ENCODE assay signal across 8 mouse cellular contexts in genomic region chr4:82535606-82536434, GRCm38 (mm10).
DNase-seq lines count a peak whose midpoint lies in the region; ATAC-seq lines count a peak whose summit lies in the region.
"Had no signal": no experiment of that assay in that cellular context is flagged by ENCODE, and none has a peak within 500 bp of the region (broad histone marks: within the 10 kb centered on the region; RNA-seq: fewer than 3 reads in every experiment).

No protein-coding gene starts in this region.

- no peaks in the 10 kb centered on the region for H3K9me3 ChIP-seq in heart, embryonic 12.5 days (replicated peaks)
- H3K9me3 ChIP-seq in embryonic facial prominence, embryonic 15.5 days (replicated peaks): no peaks in the 10 kb centered on the region
- H3K9me3 ChIP-seq in limb, embryonic 12.5 days: no peaks in the 10 kb centered on the region

- H3K27ac ChIP-seq in heart, embryonic 12.5 days (ENCODE audit: poor library complexity, severe bottlenecking): no peak overlapping the region
- 0 out of 2 replicates have a peak overlapping the region, but pooled peaks have one; percentile 28 for H3K27ac ChIP-seq in embryonic facial prominence, embryonic 15.5 days (replicated peaks)
- H3K27ac ChIP-seq in limb, embryonic 12.5 days: no peak overlapping the region

- H3K9ac ChIP-seq in heart, embryonic 12.5 days: peak overlapping the region; percentile 83; the same call in 1 of the 2 replicates
- no peak overlapping the region for H3K9ac ChIP-seq in embryonic facial prominence, embryonic 15.5 days
- no peak overlapping the region for H3K9ac ChIP-seq in limb, embryonic 12.5 days (replicated peaks)

- intact Hi-C loops in heart, postnatal 10 days (cut with DNase I): no loop called here

- H3K4me2 ChIP-seq in heart, embryonic 12.5 days: peak overlapping the region; percentile 96
- H3K4me2 ChIP-seq in embryonic facial prominence, embryonic 15.5 days (replicated peaks): peak overlapping the region; percentile 71
- peak overlapping the region; percentile 77; the same call in 1 of the 2 replicates for H3K4me2 ChIP-seq in limb, embryonic 12.5 days

- H3K36me3 ChIP-seq in heart, embryonic 12.5 days: no peaks in the 10 kb centered on the region
- H3K36me3 ChIP-seq in embryonic facial prominence, embryonic 15.5 days: no peaks in the 10 kb centered on the region
- no peaks in the 10 kb centered on the region for H3K36me3 ChIP-seq in limb, embryonic 12.5 days

- no peak overlapping the region for H3K4me3 ChIP-seq in heart, embryonic 12.5 days
- peak overlapping the region; percentile 41 for H3K4me3 ChIP-seq in embryonic facial prominence, embryonic 15.5 days (replicated peaks)
- H3K4me3 ChIP-seq in limb, embryonic 12.5 days (replicated peaks): no peak overlapping the region

- ATAC-seq in heart, embryonic 12.5 days (ENCODE audit: insufficient number of reproducible peaks, low FRiP score): no peak
- no peak for ATAC-seq in embryonic facial prominence, embryonic 15.5 days (ENCODE audit: insufficient number of reproducible peaks, low FRiP score, low TSS enrichment, low read depth)
- no peak for ATAC-seq in limb, embryonic 12.5 days (ENCODE audit: insufficient number of reproducible peaks, insufficient read depth, low FRiP score, low TSS enrichment, low read depth)

- no peaks in the 10 kb centered on the region for H3K27me3 ChIP-seq in heart, embryonic 12.5 days (replicated peaks)
- peaks cover 6% of the 10 kb centered on the region for H3K27me3 ChIP-seq in embryonic facial prominence, embryonic 15.5 days
- peaks cover 43% of the 10 kb centered on the region for H3K27me3 ChIP-seq in limb, embryonic 12.5 days

- DNase-seq in heart, postnatal 10 days: no peak
- peak; percentile 39 to 56 for DNase-seq in cerebellum, postnatal 14 days
- DNase-seq in right cerebral cortex, postnatal 4 days: no peak
- no peak for DNase-seq in urinary bladder, adult 18-20 months (ENCODE audit: low spot score in 2 of 2)
- DNase-seq: kidney, adult 11 months had no signal

- H3K4me1 ChIP-seq in heart, embryonic 12.5 days (replicated peaks): peaks cover 71% of the 10 kb centered on the region
- H3K4me1 ChIP-seq in embryonic facial prominence, embryonic 15.5 days: peaks cover 58% of the 10 kb centered on the region
- peaks cover 54% of the 10 kb centered on the region for H3K4me1 ChIP-seq in limb, embryonic 12.5 days (replicated peaks)

- WGBS in heart, embryonic 12.5 days: 58% methylated on average over 6 of the region's 6 CpGs
- WGBS in embryonic facial prominence, embryonic 15.5 days: 60% methylated on average over 6 of the region's 6 CpGs
- 44% methylated on average over 6 of the region's 6 CpGs for WGBS in limb, embryonic 12.5 days

Comparison
In these comparisons a context has a peak if more than half of its experiments do, and no peak if none do; other contexts are left out.
1. DNase-seq: peak in cerebellum, postnatal 14 days (2 of 2); none in heart, postnatal 10 days (0 of 2), right cerebral cortex, postnatal 4 days (single experiment) and urinary bladder, adult 18-20 months (0 of 2).
2. Peak in every context shown above with its lines, with median percentiles within 50 percentile points of each other: H3K4me2 ChIP-seq.